20 mouse cellular contexts compared by ENCODE assay signal in genomic region chr8:29807274-29807673, GRCm38 (mm10).
"Had no signal": no experiment of that assay in that cellular context is flagged by ENCODE, and none has a peak within 500 bp of the region (broad histone marks: within the 10 kb centered on the region; RNA-seq: fewer than 3 reads in every experiment).

No protein-coding gene starts in this region.

- ATAC-seq: lung, postnatal 0 days had no signal

- H3K4me2 ChIP-seq: kidney, embryonic 15.5 days; liver, embryonic 13.5 days; lung, embryonic 14.5 days; neural tube, embryonic 13.5 days had no signal

- H3K9ac ChIP-seq: kidney, embryonic 15.5 days; liver, embryonic 13.5 days; lung, embryonic 14.5 days; neural tube, embryonic 13.5 days had no signal

- H3K27ac ChIP-seq: kidney, embryonic 15.5 days; left cerebral cortex, adult 2 months; liver, embryonic 13.5 days; macrophage; neural tube, embryonic 13.5 days; stomach, postnatal 0 days had no signal

- H3K27me3 ChIP-seq: kidney, embryonic 15.5 days; liver, embryonic 13.5 days; neural tube, embryonic 13.5 days had no signal

- H3K4me3 ChIP-seq: kidney, embryonic 15.5 days; left cerebral cortex, adult 2 months; liver, embryonic 13.5 days; myocyte; neural tube, embryonic 13.5 days had no signal

- H3K4me1 ChIP-seq: kidney, embryonic 15.5 days; liver, embryonic 13.5 days; neural tube, embryonic 13.5 days had no signal

- H3K36me3 ChIP-seq: kidney, embryonic 15.5 days; liver, embryonic 13.5 days; neural tube, embryonic 13.5 days had no signal

- H3K9me3 ChIP-seq: kidney, embryonic 15.5 days; liver, embryonic 13.5 days; neural tube, embryonic 13.5 days had no signal

- DNase-seq: kidney, adult 11 months; kidney, adult 8-10 months; kidney, postnatal 10 days; kidney, postnatal 36 days; layer of hippocampus, postnatal 36 days; liver, embryonic 13.5 days; lung, embryonic 14.5 days; right cerebral cortex, adult 18-20 months; right cerebral cortex, postnatal 14 days; right cerebral cortex, postnatal 4 days; thymus, adult 2 months; thymus, postnatal 14 days; thymus, postnatal 4 days had no signal
